Mouse (Mus musculus): ENCODE measurements at regions not wholly inside any gene's neighbourhood (a gene's known extent, or its start where the extent isn't known, plus 50 kb on each side); places are given as distances from the start of the nearest gene placed in this dataset.

DNA sequence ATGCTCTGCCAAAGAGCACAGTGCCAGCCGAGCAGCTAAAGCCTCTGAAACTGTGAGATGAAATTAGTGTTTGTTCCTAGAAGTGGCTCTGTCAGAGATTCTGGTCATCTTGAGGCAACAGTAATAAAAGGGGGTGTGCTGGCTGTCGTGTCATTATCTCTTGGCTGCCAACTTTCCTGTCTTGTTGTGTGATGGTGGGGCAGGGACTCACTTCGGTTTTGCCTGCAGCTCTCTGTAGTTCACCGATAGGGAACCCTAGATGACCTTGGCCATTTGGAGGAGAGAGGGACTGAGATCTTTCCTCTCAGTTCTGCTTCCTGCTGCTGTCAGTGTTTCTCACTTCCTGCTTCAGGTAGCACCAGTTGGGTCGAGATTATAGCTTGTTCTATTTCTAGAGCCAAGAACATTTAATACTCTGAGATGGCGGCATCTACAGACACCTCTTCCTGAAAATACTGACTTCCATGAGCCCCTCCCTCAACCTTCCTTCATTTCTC, 159.8 kb upstream of the Kbtbd8 start:
- no peak for DNase-seq (ENCODE audit: low read depth, low spot score)

DNA sequence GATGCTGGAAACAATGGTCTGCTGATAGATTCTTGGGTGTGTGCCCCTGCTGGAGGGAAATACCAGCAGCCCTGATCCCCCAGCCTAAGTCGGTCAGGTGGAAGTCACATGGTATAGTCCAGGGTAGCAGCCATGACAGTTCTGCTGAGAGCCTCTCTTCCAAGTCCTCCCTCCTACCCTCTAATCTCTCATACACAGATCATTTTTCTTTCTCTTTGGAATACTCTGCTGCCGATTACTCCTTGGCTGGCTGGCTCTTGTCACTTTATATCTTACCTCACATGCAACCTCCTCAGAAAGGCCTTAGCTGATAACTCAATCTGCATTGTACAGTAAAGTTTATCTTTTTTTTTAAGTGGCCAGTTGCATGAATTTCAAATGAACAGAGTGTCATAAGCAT, 162.5 kb upstream of the Kbtbd8 start:
- no peak for DNase-seq (ENCODE audit: low read depth, low spot score)

DNA sequence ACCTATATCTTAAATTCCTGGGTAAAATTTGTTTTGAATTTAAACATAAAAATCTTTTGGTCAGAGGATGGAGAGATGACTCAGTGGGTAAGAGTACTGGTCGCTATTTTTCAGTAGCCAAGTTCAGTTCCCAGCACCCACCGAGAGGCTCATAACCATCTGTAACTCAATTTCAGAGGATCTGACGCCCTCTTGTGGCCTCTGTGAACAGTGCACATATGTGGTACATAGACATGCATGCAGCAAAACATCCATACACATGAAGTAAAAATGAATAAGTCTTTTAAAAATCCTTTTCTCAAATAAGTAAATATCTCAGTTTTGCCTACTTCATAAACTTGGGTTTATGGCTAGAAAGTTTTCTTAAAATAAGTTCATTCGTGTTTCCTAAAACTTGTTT, 163.4 kb upstream of the Kbtbd8 start:
- no peak for DNase-seq (ENCODE audit: low read depth, low spot score)

DNA sequence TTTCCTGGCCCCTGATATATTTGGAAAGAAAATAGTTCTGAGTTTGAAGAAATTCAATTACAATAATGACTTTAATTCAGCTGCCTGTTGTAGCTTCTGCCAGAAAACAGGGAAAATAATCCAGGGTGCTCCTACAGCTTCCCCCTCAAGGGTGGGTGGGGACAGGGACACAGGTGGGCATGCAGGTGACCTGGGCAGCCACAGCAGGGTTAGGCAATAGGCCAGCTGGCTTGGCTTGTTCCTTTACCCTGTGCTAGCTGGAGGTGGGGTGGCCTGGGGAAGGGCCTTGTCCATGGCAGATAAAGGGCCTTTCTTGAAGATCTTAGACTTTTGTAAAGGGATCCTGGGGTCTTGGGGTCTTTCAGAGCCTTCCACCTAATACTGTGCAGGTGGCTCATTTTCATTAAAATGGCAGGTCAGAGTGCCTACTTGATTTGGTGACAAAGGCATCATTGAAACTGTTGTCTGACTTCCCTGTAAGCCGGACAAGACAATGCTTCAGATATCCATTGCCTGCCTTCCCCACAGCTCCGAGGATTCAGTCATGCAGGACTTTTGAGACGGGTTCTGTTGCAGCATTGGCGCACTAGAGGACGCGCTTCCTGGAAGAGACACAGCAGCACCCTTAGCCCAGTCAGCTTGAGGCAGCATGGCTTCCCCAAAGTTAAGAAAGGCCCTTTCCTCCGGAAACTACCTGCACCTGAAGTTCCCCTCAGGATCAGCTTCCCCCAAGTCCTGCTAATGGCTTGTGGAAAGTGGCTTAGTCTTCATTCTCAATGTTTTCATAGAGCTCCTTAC, 164.9 kb upstream of the Kbtbd8 start:
- DNase-seq (ENCODE audit: low read depth, low spot score) = no peak

DNA sequence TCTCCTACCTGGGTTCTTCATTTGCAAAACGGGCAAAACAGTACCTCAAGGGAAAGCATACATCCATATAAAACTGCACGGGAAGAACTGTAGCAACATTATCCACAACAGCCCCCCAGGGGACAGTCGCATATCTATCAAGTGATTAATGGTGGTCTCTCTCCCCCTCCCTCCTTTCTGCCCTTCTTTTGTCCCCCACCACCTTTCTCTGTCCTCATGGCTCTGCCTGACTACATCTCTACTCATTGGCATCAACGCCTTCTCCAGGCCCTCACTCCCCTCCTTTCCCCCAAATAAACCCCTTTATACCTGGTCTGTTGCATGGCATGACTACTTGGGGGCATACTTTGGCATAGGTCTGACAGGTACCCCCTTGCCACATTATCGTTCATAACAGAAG, 166.1 kb upstream of the Kbtbd8 start:
- no peak for DNase-seq (ENCODE audit: low read depth, low spot score)

DNA sequence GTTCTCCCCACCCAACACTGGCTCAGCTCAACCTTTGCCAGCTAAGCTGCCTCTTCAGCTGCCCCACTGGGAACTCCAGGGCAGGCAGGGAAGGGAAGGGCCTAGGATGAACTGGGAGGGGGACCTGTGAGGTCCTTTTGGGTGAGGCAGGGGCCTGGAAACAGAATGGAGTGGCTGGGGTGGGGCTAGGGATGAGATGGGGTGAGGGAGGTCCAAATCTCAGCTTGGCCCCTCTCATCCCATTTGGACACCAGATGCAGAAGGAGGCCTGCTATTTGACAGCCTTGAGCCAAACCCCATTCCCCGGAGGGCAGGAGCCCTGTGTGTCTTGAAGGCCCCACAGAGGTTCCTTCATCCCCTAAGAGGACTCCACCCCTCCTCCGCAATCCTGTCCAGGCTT, 166.7 kb upstream of the Kbtbd8 start:
- DNase-seq (ENCODE audit: low read depth, low spot score) = no peak

DNA sequence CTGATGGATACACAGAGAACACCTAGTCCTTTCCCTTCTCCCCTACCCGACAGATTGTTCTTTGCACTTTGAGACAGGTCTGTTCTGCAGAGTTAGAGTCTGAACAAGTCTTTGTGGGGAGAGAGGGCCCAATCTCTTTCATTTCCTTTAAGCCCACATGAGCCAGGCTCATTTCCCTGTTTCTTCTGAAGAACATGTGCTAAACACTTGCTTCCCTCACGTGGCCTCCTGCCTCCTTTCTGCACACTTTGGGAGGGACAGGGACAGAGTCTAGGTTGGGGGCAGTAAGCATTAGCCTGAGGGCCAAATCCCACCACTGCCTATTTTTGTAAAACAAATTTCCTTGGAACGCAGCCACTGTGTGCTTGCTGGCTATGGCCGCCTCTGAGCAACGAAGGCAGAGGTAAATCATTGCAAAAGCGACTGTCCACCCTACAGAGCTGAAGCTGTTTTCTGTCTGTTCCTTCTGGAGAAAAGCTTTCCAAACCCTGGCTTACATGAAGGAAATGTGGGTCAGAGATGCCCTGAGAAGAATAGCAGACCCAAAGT, 170.6 kb upstream of the Kbtbd8 start:
- DNase-seq (ENCODE audit: low read depth, low spot score) = no peak

DNA sequence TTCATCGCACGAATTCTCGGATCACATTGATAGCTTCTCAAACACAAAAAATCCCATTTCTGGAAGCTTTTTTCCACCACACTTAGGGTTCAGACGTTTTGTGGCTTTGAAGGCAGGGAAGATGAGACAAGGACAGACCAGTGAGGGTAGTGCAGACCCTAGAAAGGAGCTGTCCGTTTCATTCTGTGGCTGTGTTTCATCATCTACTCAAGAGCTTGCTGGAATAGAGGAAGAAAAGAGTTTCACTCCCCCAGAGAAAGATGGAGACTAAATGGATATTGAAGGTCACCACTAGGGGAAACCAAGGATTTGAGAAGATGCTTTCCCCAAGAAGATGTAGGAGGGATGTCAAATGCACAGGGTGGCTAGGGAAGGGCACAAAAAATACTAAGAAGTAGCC, 171.3 kb upstream of the Kbtbd8 start:
- no peak for DNase-seq (ENCODE audit: low read depth, low spot score)

DNA sequence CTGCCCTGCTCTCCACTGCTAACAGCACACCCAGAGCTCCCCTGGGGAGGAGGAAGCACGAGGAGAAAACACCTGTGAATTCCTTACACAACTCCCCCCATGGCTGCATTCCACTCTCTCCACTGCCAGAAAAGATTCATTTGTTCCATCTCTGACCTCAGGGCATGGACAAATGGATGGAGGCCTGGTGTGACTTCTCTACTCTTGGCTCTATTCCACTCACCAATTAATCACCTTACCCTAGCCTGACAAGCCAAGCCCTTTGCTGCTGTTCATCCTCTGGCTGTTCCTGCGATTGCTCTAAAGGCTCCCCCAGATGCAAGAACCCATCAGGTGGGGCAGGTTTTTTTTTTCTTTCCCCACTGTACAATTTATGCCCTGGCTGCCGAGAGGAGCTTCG, 172.8 kb upstream of the Kbtbd8 start:
- DNase-seq (ENCODE audit: low read depth, low spot score) = no peak

DNA sequence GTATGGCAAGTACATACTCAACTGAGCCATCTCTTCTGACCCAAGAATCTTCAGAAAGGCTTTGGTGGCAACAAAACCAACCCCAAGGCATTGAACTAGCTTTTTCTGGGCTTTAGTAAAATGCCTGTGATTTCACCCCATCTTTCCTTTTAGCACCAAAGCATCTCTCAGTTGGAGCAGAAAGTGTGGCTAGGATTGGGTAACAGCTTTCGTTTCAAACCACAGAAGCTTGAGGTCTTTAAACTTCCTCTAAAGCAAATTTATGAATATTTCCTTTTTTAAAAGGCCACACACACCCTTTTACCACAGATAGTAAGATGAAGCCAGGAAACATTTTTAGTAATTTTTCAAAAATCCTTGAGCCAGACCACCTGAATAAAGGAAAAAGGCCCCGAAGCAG, 178.1 kb upstream of the Kbtbd8 start:
- no peak for DNase-seq (ENCODE audit: low read depth, low spot score)

DNA sequence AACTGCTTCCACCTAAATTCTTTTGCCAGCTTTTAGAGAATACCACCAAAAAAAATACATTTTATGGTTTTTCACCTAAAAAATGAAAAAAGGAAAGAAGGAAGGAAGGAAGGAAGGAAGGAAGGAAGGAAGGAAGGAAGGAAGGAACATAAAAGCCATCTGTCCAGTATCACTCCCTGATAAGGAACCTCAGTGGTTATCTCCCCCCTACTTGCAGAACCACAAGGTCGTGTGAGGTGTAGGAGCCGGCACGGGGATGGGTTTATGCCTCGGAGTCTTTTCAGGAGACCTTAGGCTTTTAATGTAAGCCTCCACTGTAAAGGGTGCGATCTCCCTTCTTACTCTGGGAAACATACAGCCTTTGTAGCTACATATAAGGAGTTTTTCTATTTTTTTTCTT, 180.8 kb upstream of the Kbtbd8 start:
- DNase-seq (ENCODE audit: low read depth, low spot score) = no peak

DNA sequence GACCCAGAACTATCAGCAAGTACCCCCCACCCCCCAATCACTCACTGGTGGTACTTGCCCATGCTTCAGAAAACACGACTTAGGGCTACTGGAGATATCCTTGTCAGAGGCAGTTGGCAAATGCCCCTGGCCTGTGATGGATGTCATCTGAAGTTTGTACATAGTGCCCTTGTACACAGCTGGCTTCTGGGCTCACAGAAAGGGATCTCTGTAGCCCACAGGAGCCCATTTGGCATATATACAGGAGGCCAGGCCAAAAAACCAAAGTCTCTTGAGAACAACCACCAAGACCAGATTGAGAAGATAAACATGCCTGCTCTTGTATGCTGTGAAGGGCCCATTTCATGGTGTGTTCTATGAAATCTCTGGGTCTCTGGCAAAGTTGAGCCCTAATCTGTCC, 181.3 kb upstream of the Kbtbd8 start:
- no peak for DNase-seq (ENCODE audit: low read depth, low spot score)

DNA sequence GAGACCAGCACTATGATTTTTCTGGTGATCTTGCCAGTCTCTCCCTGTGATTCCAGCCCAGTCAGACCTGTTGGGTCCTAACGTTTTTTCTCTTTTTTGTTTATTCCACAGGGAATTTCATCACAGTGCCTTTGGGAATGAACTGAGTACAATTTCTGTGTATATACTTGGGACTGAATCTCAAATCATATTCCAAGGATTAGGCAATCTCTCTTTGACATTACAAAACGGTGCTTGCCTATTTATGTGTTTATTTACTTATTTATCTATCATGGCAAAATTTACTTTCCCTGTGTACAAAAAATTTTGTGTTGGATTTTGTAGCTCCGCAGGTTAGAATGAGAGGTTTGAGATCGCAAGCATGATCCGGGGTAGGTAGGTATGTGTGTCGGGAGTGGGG, 189.2 kb upstream of the Kbtbd8 start:
- DNase-seq (ENCODE audit: low read depth, low spot score) = no peak

DNA sequence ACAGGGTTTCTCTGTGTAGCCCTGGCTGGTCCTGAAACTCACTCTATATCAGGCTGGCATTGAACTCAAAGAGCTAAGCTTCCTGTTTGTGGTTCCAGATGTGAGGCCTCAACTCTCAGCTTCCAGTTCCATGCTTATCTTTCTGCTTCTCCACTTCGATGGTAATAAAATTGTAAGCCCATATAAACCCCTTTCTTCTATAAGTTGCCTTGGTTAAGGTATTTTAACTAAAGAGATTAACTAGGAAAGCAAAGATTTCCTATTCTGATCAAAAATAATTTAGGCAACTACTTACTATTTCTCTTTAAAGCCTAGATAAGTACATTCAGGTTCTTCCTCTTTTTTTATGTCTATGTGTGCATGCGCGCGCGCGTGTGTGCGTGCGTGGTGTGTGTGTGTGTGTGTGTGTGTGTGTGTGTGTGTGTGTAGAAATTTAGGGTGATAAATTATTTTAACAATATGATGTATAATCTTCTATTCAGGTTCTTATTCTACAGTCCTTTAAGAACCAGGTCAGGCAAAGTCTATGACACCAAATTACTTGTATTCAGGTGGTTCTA, 190.3 kb upstream of the Kbtbd8 start:
- DNase-seq (ENCODE audit: low read depth, low spot score) = no peak

DNA sequence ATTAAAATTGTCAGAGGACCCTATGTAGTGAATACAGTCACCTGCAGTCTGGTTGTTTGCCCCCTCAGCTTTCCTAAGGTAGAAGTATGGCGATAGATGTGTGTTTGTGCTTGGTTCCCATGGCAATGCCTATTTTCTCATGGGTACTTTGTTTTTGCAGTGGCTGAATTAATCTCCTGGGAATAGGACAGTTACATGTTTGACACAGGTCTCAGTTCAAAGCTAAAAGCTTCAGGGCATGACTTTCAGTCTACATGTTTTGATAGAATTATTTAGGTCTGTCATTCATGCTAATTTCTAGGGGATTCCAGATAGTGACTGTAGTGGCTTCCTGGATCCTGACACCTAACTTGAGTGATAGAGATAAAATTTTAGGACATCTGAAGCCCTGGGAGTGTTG, 191.6 kb upstream of the Kbtbd8 start:
- no peak for DNase-seq (ENCODE audit: low read depth, low spot score)

DNA sequence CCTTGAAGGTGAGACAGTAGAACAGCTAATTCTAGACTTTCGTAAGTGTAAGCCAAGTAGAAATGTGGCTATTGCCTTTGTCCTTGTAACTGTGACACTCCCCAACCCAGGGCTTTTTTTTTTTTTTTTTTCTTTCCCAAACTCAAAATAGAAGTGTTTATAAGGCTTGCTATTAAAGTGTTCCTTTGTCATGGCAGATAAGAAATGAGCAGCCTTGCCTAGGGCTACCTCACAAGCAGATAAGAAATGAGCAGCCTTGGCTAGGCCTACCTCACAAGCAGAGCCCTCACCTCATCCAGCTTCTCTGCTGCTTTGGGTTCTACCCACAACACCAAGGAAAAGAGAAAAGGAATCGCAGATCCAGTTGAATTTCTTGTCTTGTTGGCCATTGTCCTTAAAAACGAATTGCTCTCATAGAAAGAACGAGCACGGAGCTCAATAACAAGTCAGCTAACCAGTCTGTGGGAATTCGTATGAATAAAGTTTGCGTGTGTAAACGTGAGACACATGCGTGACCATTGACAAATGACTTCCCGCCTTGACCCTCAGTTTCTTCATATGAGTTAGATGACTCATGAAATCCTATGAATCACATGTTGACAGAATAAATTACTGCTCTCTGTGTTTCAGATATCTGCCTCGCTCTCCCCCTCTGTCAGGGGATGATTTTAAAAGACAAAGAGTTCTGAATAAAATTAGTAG, 192.6 kb upstream of the Kbtbd8 start:
- no peak for DNase-seq (ENCODE audit: low read depth, low spot score)

DNA sequence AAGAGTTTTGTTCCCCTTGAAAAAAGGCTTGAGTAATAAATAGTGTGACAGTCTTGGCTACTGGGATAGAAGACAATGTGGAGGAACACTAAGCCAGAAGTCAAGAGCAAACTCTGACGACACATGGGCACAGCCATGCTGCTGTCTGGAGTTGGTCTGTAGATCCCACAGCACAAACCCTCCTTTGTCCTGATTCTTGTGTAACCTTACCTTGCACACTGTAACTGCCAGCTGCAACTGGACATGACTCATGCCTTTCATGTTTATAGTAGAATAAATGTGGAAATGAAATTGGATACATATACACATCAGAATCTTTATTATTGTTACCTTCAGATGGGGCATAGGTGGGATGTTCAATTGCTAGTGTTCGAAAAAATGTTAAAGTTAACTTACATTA, 195.3 kb upstream of the Kbtbd8 start:
- DNase-seq (ENCODE audit: low read depth, low spot score) = no peak

DNA sequence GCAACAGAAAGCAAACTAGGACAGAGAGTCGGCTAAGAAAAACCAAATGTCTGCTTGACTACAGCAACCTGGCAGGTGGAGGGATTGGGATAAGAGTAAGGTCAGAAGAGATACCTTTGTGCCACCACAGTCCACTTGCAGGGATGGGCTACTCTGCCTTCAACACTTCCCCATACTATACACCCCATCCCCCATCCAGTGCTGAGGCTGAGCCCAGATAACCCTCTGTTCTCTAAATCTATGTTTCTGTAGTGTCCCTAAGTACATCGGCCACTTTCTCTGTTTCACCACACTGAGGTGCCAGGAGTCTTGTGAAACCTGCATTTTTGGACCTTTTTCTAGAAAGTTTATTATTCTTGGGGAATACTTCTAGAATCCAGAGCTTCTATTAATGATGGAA, 196.3 kb upstream of the Kbtbd8 start:
- no peak for DNase-seq (ENCODE audit: low read depth, low spot score)

DNA sequence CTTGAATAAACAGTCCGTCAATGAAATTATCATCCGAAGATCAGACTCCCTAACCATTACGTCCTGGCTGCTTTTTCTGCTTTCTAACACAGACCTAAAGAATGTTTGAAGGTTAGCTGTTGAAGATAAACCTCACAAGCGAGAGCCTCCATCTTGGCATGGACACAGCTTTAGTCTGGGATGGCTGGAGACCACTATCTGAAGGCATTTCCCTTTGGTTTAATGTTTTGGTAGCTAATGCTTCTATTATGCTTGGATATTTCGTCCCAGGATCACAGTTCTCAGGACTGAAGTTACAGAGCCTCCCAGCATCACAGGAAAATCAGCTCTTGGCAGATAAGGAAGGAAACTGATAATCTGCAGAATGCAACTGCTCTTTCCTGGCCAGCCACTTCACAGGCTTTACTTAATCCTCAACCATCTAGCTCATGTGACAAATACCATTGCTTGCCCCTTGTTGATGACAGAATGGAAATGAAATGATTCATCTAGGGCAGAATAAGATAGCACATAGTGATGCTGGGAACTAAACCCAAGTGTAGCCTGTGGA, 197.8 kb upstream of the Kbtbd8 start:
- no peak for DNase-seq (ENCODE audit: low read depth, low spot score)

DNA sequence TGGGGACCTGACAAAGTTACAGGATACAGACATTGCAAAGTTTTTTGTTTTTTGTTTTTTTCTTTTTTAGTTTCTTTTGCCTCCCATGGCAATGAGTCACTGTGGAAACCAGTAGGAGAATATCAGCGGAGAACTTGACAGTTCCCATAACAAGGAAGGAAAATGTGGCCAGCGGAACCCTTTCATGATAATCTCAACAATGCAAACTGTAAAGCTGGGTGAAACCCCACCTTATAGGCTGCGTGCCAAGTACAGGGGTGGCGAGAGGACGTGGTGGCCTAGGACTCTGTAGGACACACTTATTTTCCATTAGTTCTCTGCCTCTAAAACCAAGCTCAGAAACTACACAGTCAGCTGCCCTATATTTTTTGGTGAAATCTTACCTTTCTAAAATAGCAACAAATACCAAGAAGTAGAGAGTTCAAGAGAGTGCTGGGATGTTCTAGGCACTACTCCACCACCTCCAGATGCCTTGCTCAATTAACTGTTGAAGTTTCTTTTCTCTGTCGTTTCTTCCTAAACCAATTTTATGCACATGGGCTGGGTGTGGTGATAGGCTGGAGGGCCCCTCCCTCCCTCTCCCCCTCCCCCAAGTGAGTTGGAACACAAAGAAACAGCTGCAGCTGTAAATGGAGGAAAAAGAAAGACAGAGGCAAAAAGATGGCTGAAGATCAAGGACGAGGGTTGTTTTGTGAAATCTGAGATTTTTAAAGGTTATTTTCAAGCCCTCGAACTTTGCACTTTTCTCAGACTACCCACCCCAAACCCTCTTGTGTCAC, 201.0 kb upstream of the Kbtbd8 start:
- DNase-seq (ENCODE audit: low read depth, low spot score) = no peak

DNA sequence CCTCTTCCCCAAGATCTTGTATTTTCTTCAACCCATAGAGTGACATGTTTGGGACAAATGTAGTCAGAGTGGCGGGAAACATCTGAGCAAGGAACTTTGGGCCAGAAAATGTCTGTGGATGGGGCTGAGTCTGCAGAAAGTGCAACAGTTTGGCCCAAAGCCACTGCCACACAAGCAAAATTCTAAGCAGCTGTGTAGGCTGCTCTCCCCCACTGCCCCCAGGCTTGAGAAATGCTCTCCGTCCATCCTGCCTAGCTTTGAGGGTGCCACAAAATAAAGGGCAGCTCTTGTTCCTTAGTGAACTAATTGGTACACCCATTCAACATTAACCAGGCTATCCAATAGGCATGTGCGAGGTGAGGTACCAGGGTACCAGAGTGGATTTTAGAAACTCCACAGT, 205.2 kb upstream of the Kbtbd8 start:
- DNase-seq (ENCODE audit: low read depth, low spot score) = no peak

DNA sequence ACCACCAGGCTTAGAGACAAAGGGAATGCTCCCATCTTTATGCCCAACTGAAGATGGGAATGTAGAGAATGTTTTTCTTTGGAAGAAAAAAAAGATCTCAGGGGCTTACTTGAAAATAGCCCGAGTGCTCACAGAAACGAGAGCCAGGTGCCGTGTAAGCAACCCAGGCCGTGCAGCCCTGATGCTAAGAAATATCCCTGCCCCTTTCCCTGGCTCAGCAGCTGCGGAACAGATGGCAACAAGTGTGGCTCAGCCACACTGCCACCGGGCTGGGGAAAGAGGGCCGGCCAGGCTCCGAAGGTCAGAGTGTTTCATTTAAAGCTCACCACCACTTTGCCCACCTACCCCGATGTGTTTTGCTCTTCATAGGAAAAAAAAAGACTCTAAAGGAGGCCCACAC, 205.7 kb upstream of the Kbtbd8 start:
- DNase-seq (ENCODE audit: low read depth, low spot score) = no peak
